Mouse (Mus musculus): Measurements from ENCODE around the gene Npat.

- TF ChIP-seq POLR2A (IDR thresholded peaks at IDR 0.05; ENCODE audit: control insufficient read depth, low read depth, low read length) (no peak), CTCF (IDR thresholded peaks at IDR 0.05; ENCODE audit: control insufficient read depth, insufficient read depth, insufficient replicate concordance, low read depth, low read length) (no peak)
Measured at GRCm38 (mm10) chr9:53607816-53608215, 71.0 kb downstream of the Npat start.
